Mouse (Mus musculus): Measurements from ENCODE around the gene Sgcd.
A peak's percentile ranks its signal among the peaks of the same experiment; 100 is the strongest.

Sgcd gene

DNA sequence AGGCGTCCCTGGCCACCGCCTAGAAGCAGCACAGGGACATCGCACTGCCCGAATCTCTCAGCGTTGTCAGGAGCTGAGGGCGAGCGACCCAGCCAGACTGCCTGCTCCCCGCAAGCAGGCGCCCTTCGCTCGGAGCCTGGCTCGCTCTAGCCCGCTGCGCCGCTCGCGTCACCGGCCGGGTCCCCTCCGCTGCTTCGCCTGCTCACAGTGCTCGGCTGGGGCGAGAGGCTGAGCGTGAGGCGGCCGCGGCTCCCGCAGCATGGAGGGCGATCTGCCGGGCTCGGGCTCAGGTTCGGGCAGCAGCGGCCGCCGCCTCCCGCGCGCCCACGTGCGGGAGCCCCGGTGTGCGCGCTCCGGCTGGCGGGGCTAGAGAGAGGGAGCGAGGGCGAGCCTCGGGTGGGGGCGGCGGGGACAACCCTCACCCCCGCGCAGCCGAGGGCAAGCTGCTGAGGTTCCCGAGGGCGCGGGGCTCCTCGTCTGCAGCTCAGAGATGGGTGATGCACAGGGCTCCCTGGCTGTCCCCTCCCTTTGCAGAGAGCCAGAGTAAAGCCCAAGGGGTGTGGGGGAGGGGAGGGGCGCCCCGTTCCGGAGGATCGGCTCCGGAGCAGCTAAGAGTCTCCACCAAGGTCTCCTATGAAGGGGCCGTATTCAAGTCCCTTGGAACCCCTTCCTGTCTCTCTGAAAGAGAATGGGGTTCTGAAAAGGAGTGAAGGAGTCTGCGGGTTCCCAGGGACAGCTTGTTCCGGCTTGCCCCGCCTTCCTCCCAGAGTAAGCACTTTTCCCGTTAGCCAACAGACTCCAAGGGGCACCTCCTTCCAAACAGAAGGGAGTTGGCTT lies at the start of gene Sgcd:
Gene Sgcd, minus strand, starts transcription at position 273 of the 837 bp plus-strand sequence.
- peak; percentile 11 to 27 for DNase-seq (ENCODE audit: low spot score in 2 of 2)

DNA sequence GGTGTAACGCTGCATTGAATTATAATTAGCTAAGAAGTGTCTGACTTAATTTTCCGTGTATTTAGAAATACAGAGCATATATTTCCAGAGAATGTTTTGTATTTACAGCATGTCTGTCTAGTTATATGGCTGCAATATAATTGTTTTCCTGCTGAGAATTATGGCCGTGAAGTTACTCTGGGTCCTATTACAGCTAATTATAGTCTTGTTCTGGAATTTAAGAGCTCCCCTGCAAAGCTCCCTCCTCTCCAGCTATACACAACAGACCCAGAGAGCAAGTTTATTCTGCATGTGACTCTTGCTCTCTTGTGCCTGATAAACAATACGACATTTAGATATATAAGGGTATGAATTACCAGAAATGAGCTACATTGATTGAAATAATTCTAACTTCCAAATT lies 49.3 kb upstream of the Sgcd start:
- no peak for DNase-seq (ENCODE audit: low spot score in 2 of 2)

DNA sequence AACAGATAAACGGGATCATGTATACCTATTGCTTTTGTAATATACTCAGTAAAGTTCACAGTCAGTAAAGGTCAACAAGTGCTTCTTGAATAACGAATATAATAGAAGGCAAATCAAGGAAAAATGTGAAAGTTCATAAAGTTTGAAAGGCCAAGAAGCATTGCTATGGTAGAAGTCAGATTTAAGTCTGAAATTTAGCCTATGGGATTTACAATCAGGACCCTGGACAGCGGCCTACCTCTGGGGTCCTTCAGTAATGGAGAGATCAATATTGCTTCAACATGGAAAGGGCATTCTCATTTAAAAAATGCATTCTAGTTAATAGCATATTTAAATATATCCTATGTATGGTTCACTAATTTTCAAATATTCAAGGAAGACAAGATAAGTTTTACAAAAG lies 24.1 kb upstream of the Sgcd start:
- no peak for DNase-seq (ENCODE audit: low spot score in 2 of 2)

DNA sequence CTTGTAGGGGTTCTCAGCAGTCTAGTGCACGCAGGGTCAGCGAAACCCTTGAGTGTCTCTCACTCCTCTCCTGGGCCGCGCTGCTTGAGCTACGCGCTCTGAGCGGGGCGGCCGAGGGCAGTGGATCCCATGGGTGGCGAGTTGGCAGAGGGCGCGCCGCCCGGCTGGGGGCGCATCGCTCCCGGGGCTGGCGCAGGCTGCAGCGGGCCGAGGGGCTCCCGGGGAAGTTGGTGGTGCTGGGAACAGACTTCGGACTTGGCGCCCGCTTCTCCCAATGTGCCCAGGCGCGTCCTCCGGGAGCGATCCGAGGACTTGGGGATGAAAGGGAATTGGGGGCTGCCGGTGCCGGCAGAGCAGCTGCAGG lies 454 bp downstream of the Sgcd start:
- DNase-seq (ENCODE audit: low spot score in 2 of 2), result peak; percentile 22 to 43

DNA sequence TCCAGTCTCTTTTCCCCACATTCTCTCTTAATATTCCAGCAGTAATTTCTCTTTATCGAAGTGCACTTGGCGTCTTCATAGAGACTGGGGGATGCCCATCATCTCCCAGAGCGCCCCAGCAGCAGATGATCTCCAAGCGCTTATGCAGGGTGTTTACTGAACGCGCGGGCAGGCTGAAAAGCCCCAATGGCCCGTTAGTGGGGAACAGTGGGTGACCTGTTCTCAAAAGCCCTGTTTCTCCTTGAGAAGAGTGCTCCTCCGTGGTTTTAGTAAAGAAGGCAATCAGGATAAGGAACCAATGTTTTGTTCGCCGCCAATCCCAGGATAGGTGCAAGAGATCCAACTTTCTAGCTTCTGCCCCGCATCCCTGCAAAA lies 889 bp downstream of the Sgcd start:
- peak; percentile 5 to 13 for DNase-seq (ENCODE audit: low spot score in 2 of 2)

DNA sequence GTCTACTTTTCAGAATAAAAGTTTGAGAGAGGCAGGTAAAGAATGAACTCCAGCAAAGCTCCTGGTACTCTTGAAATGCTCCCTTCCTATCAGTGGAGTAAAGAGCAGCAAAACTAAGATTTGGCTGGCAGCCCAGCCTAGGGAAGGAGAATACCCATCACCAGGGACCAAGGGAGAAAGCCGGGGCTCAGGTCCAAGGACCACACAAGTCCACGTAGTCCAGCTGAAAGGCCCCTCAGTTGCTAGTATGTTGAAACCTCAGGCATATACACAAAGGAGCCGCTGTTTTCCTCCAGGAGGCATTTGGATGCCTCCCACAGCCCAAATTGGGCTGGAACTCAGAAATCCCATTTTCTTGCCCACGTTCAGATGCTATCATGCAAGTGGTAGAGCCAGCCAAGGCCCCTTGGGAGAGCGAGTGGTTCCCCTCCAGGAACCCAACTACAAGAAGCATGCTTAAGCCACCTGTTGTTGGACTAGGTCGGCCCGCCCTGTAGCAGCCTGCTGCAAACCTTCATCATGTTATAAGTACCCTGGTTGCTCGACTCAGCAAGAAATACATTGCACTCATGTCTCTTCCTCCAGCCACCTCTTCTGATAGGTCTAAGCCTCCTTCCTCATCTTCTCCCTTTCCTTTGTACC lies 1.4 kb downstream of the Sgcd start:
- DNase-seq (ENCODE audit: low spot score in 2 of 2), result peak; percentile 13 to 20

DNA sequence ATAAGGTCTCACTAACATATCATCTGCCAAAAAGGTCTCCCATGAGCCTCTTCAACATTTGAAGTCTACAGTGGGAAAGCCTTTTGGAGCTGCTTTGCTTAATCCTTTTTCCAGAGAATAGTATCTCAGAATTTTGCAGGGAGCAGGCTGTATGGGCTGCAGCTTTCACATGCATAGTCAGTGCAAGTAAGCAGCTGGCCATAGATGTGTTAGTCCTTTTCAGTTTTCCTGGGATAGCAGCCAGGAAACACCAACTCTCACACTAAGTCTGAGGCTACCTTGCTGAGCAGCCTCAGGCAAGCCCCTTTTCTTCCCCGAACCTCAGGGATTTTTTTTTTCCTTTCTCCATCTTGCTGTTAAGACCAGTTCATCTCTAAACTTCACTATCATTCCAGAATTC lies 6.6 kb downstream of the Sgcd start:
- no peak for DNase-seq (ENCODE audit: low spot score in 2 of 2)

DNA sequence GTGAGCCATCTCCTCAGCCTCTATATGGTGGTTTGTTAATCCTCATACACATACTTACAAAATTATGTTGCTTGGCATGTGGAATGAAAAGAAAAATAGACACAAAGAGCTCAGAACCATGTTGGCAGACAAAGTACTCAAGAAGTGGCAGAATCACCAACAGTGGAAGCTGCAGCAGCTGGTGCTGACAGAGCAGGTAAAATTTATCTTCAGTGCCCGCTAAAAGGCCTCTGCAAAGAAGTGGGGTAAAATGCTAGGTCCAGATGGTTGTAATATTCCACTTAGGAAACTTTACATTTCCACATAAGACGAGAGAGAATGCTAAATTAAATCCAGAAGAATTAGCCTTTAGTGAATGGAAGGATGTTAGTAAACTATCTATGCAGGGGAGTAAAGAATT lies 7.7 kb downstream of the Sgcd start:
- DNase-seq (ENCODE audit: low spot score in 2 of 2), result no peak

DNA sequence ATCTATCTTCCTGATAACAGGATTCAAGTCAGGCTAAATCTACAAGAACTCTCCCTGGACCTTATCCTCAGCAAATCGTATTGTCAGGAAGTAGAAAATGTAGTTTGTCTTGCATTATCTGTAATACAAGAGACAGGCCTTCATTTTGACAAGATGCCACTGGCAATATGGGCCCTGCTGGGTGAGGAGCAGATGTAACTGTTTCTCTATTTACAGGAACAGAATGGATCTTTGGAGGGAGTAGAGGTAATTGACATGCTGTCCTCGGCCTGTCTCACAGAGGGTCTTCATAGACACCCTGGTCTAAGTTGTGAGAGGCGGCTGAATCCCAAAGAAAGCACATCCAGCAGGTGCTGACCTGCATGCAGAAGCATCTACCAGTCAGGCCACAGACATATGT lies 35.5 kb downstream of the Sgcd start:
- DNase-seq (ENCODE audit: low spot score in 2 of 2), result no peak

DNA sequence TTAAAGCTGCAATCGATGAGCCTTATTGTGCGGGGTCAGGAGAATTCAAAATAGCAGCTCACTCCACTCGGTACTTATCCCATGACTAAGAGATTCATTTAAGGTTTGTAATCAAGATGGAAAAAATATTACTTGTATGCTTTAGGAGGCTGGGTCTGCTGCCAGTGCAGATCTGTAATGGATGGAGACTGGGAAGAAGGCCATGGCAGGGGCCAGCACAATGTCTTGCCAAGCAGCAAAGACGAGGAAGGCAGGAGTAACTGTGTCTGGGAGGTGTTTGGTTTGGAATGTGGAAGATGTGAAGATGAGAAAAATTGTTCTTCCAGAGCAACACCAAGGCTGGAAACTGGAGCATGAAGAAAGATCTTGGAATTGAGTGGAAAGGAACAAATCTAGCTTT lies 36.4 kb downstream of the Sgcd start:
- no peak for DNase-seq (ENCODE audit: low spot score in 2 of 2)

DNA sequence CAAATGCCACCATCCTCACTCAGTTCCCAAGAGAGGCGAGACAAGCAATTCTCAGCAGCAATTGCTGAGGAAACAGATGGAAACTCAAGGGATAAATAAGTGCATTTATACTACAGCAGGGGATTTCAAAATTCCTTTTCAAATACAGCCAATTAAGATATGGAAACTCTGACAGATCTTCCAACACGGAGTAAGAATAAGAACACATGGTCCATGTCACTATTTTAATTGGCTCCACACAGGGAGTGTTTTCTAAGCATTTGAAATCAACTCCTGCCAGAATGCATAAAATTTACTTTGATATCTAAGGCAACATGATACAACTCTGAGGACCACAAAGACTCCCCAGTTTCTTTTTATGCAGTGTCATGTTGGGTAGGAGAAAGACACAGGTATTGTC lies 49.0 kb downstream of the Sgcd start:
- DNase-seq (ENCODE audit: low spot score in 2 of 2), result no peak

DNA sequence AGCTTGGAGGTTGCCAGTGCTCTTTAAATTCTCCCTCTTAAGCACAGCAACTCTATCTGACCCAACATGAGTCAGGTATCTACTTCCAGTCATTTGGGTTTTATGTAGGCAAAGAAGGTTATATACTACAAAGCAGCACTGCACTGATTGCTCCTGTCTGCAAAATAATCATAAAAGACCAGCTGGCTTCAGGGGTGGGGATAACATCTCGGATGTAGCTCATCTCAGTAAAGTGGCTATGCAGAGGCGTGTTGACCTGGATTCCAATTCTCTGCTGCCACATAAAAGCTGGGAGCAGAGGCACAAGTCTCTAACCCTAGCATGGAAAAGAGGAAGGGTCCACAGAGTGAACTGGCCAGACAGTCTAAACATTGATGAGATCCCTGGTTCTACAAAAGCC lies 71.2 kb downstream of the Sgcd start:
- DNase-seq (ENCODE audit: low spot score in 2 of 2), result no peak

DNA sequence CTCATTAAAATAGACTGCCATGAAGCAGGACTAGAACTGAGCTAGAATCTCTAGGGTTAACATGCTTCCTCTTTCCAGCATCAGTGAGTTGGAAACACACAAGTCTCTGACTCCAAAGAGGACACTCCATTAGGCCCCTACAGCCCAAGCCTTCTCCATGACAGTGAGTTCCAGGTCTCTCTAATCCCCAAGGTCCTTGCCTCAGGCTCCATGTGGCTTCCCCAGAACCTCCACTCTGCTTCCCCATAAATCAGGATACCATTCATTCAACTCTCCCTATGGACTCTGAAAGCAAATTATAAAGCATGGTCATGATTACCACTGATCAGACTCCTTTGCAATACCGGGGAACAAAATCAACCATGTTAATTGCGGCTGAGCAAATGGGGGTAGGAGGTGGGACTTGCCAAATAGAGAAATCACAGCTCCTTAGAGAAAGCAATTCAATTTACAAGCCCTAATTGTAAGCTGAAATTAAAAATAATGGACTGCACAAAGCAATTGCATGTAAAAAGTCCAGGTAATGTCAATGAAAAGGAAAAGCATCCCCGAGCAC lies 97.1 kb downstream of the Sgcd start:
- no peak for DNase-seq (ENCODE audit: low spot score in 2 of 2)

DNA sequence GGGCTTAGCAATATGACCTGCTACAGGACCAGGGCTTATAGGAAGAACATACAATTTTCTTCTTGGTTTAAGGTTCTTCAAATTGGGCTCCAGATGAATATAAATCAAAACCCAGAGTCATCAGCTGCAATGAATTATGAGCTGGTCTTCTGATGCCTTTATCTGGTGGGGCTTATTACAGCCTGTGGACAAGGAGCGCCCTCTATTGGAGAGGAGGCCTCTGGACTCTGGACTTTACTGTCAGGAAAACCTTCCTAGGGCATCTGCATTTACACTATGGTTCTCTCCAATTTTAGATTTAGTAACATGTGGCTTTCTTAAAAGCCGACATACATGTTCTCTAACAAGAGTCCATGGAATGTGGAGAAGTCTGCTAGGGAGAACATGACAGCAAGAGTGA lies 98.5 kb downstream of the Sgcd start:
- no peak for DNase-seq (ENCODE audit: low spot score in 2 of 2)

DNA sequence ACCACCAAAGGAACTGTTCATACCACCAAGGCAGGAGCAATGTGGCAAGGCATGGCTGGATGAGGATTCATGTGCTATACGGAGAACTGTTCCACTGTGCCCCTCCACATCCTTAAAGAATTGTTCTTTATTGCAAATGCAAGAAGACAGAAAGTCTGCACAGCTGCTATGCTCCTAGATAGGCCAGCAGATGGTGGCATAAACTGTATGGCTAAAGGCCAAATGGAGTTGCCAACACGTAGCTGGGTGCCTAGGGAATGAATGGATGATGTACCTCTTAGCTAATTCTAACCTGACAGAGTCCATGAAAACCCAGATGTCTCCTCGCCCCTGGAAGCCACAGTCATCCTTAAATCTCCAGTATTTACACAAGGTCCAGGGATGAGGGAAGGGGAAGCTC lies 103.5 kb downstream of the Sgcd start:
- peak; percentile 8 to 16 for DNase-seq (ENCODE audit: low spot score in 2 of 2)

DNA sequence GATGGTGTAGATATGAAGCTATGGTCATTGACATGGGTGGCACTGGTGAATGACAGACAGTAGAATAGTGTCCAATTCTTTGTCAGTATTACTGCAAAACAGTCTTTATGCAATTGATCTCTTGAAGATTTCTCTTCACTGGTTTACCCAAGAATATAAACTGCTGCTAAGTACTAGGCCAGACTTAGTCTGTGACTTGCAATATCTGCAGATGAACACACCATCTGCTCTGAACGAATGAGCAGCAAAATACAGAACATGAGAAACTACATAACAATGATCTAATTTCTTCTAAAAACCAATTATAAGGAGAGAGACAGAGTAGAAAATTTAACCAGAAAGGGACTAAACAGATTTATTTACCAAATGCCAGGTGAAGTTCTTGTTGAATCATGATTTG lies 105.2 kb downstream of the Sgcd start:
- DNase-seq (ENCODE audit: low spot score in 2 of 2), result no peak

DNA sequence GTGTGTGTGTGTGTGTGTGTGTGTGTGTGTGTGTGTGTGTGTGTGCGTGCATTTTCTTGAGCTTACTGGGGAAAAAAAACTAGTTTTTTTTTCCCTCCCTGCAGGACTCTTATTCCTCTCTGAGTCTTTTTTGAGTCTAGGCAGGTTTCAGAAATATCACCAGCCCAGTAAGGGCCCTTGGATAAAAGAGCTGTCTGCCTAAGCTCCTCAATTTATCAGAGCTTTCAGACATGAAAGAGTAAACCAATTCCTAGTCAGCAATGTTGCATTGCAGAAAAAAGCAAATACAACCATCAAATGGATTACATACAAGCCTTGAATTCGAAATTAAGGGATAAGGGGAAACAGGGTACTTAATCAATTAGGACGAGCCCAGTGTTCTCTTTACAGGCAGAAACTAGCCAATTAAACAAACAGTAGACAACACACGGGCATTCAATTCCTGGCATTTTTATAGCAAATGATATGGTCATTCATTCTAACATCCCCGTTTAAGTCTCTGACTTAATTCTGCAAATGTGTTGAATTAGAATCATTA lies 112.1 kb downstream of the Sgcd start:
- DNase-seq (ENCODE audit: low spot score in 2 of 2), result no peak

DNA sequence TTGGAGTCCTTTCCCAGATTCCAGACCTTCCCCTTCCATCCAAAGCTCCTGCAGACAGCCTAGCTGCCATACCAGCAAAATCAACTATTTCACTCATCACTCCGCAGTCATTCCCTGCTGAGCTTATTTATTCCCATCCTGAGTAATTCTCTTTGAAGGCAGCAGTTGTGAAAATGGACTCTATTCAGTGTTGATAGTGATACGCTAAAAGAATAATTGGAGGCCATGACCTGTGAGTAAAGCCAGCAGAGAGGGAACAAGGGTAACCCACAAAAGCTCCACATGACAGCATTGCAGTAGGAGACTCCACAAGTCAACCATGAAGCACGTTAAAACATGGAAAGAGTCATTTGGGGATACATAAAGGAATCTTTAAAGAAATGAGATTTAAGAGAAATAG lies 142.9 kb downstream of the Sgcd start:
- no peak for DNase-seq (ENCODE audit: low spot score in 2 of 2)

DNA sequence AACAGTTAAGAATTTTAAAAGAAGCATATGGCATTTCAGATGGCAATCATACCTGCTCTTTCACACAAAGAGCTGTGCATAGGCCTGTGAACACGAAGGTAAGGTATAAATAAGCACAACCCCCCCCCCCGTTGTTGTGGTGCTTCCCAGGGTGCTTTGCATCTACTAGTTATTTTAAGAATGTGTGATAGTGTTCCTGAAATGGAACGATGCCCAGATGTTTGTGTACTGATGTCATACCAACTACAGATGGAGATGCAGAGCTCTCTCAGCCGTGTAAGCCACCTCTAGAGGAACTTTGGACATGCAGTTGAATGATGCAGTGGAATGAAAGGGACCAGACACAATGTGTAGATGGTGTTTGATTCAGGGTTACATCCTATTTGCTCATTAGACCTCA lies 155.5 kb downstream of the Sgcd start:
- no peak for DNase-seq (ENCODE audit: low spot score in 2 of 2)

DNA sequence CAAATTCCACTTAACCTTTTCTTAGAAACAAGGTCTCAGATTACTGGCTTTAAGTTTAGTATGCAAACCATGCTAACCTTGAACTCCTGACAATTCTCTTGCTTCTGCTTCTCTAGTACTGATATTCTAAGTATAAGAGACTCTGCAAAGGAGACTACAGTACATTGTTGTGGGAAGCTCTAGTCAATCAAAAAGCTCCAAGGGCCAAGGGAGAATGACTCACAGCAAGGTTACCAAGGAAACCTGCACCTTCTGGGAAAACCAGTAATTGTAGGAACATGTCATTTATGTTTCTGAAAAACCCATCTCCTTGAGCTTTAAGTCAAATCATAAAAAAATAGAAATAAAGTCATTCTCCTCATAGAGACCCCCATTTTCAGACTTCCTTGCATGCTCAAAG lies 178.5 kb downstream of the Sgcd start:
- no peak for DNase-seq (ENCODE audit: low spot score in 2 of 2)

DNA sequence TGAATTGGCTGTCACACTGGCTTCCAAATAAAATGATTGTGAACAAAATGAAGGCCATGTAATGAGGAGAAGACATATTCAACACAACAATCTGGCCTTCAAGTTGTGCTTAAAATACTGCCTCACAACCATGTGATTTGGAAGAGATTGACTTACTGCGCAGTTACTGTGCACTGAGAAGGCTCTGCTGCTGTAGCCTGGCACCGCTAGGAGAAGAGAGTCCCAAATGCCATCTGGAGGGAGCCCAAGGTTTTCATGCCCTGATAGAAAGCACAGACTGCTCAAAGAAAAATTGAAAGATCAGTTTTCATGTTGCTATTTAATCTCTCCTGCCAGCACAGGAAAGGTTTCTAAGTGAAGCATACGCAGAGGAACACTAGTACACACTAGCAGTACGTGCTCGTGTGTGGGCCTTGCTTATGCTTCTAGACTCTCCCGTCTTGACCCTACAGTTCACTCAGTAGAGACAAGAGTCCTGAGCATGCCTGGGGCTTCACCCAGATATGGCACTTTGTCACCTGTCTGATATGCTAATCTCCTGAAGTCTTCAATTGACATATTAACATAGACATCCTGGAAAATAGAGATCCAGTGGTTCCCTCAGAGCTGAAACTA lies 184.6 kb downstream of the Sgcd start:
- DNase-seq (ENCODE audit: low spot score in 2 of 2), result no peak

DNA sequence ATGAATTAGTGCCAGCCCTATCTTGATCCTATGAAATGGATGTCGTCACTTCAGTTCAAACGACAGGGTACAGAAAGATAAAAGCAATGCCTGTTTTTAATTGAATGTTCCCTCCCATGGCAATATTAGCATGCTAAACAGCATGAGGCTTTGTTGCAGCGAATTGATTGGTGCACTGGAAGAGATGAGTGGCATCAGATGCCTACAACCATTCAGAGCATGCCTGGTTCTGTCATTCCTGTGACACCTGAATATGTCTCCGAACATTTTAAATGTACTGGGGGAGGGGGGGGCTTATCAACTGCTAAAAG lies 210.9 kb downstream of the Sgcd start:
- no peak for DNase-seq (ENCODE audit: low spot score in 2 of 2)

Measured in frontal cortex, postnatal 14 days (tissue).